Mouse (Mus musculus) stomach, postnatal 0 days (tissue): ENCODE results near the gene Trcg1. TPM values are rescaled to one million over a fixed set of nuclear protein-coding genes. Genes with fewer than 3 reads are reported as not detected.

Experiments used
- ATAC-seq: fragments of 200-750 bp; cut with Nextera tagmentation; 2 replicates; pipeline ENCODE4 v1.8.0; 2017; ENCODE audit not compliant: low FRiP score, low TSS enrichment
- DNase-seq: peaks from one replicate; pipeline ENCODE4 v3.0.0-alpha.2; 2016; ENCODE audit warnings: low spot score
- H3K27ac ChIP-seq: fragments of 300-500 bp; sonication (generic); replicated peaks from 2 replicates; pipeline ENCODE4 v1.5.1; 2014; ENCODE audit warnings: mild to moderate bottlenecking, control low read depth
- H3K27me3 ChIP-seq: fragments of 300-500 bp; sonication (generic); 2 replicates; pipeline ENCODE4 v1.6.1; 2014; ENCODE audit warnings: low read length; ENCODE audit not compliant: control insufficient read depth, insufficient read depth
- H3K36me3 ChIP-seq: fragments of 300-500 bp; sonication (generic); 2 replicates; pipeline ENCODE4 v1.6.1; 2014; ENCODE audit warnings: low read length, mixed read lengths; ENCODE audit not compliant: control insufficient read depth, insufficient read depth
- H3K4me1 ChIP-seq: fragments of 300-500 bp; sonication (generic); replicated peaks from 2 replicates; pipeline ENCODE4 v1.6.1; 2014; ENCODE audit warnings: antibody characterized with exemption; ENCODE audit not compliant: control insufficient read depth, insufficient read depth
- H3K4me2 ChIP-seq: fragments of 300-500 bp; sonication (generic); replicated peaks from 2 replicates; pipeline ENCODE4 v1.6.1; 2014; ENCODE audit warnings: low read depth, mild to moderate bottlenecking, control low read depth, moderate library complexity
- H3K4me3 ChIP-seq: fragments of 300-500 bp; sonication (generic); 2 replicates; pipeline ENCODE4 v1.5.1; 2014; ENCODE audit warnings: low read depth, low read length, control low read depth
- H3K9ac ChIP-seq: fragments of 300-500 bp; sonication (generic); 2 replicates; pipeline ENCODE4 v1.6.1; 2014; ENCODE audit warnings: mild to moderate bottlenecking, low read length, control low read depth, mixed read lengths
- H3K9me3 ChIP-seq: fragments of 300-500 bp; sonication (generic); 2 replicates; pipeline ENCODE4 v1.6.1; 2016; ENCODE audit warnings: low read length; ENCODE audit not compliant: control insufficient read depth
- CTCF ChIP-seq: IDR thresholded peaks from 2 replicates; pipeline ENCODE4 v1.5.1; 2016; ENCODE audit warnings: antibody characterized with exemption, low read depth, mild to moderate bottlenecking, moderate library complexity
- EP300 ChIP-seq: optimal IDR thresholded peaks from 2 replicates; pipeline ENCODE3; 2016; ENCODE audit warnings: antibody characterized with exemption
- WGBS: fragments of 180-500 bp; shearing (Covaris S2); extraction: QIAGEN DNeasy Blood & Tissue Kit; methylation state at CpG from one replicate; pipeline ENCODE4 v1.1.7; 2014; 5-methylcytosine and 5-hydroxymethylcytosine counted together
- polyA plus RNA-seq: library from polyadenylated mRNA; unstranded; fragments of >200 nt; fragmentation: Nextera tagmentation; extraction: Ambion mirVana; gene quantifications from 2 replicates; pipeline ENCODE4 v1.2.1, GENCODE M21; 2015

The Trcg1 gene
- polyA plus RNA-seq, 1 experiment from 2014 or later = not detected

DNA sequence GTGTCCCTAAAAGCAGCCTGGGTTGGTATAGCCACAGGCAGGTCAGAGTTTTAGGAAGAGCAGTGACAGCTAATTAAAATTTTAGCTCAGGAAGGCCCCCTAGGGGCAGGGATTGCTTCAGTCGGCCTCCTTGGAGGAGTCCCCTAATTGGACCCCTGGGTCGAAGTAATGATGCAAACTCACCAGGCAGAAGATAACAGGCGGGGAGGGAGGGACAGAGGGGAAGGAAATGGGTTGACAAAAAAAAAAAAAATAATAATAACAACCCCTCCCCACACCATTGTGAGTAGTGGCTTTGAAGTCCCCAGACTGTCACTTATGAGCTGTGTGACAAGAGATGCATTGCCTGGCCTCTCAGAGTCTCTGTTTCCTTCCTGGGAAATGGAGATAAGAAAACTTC is 32.2 kb downstream of the Trcg1 start:
- H3K36me3 ChIP-seq = no peaks in the 10 kb centered on the region
- no peak overlapping the region for H3K27ac ChIP-seq
- H3K4me1 ChIP-seq = no peaks in the 10 kb centered on the region
- no peak for ATAC-seq
- H3K4me3 ChIP-seq = no peak overlapping the region
- no peak for DNase-seq
- H3K9ac ChIP-seq = no peak overlapping the region
- H3K9me3 ChIP-seq = no peaks in the 10 kb centered on the region
- H3K4me2 ChIP-seq = no peak overlapping the region
- H3K27me3 ChIP-seq = no peaks in the 10 kb centered on the region
- 35% methylated on average over 3 of the region's 3 CpGs for WGBS
- TF ChIP-seq EP300 = no peak
- TF ChIP-seq CTCF = 0 out of 2 replicates have a peak, but pooled peaks have one; percentile 6

GRCm38 (mm10) chr9:57269384-57269783 is 33.0 kb downstream of the Trcg1 start:
- no peaks in the 10 kb centered on the region for H3K36me3 ChIP-seq
- H3K4me1 ChIP-seq = no peaks in the 10 kb centered on the region
- DNase-seq (no peak), ATAC-seq (no peak)
- H3K27me3 ChIP-seq = no peaks in the 10 kb centered on the region
- no peaks in the 10 kb centered on the region for H3K9me3 ChIP-seq
- 63% methylated on average over 1 of the region's 1 CpGs for WGBS
- H3K27ac ChIP-seq = no peak overlapping the region
- no peak overlapping the region for H3K4me2 ChIP-seq
- no peak overlapping the region for H3K4me3 ChIP-seq
- TF ChIP-seq EP300 (no peak), CTCF (no peak)
- no peak overlapping the region for H3K9ac ChIP-seq

GRCm38 (mm10) chr9:57270399-57270798 is 34.0 kb downstream of the Trcg1 start:
- Histone ChIP-seq H3K27ac (no peak overlapping the region), H3K9me3 (no peaks in the 10 kb centered on the region)

DNA sequence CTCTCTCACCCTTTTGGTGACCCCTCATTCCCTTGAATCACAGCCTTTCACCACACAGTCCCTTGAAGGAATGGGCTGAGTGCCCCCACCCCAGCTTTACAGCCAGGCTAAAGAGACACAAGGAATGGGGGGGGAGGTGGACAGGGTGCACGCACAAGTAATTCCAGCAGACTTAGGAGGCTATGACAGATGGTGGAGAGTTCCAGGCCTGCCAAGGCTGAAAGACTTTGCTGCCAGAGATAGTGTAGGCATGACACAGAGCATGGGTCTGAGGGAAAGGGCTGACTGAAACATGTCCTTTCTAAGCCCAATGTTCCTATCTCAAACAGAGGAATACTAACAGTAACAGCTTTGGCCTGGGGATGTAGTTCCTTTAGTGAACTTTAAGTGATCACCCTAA is 34.7 kb downstream of the Trcg1 start:
- no peak overlapping the region for H3K27ac ChIP-seq
- H3K27me3 ChIP-seq = no peaks in the 10 kb centered on the region
- no peak for DNase-seq
- TF ChIP-seq CTCF = no peak
- no peak for TF ChIP-seq EP300
- no peaks in the 10 kb centered on the region for H3K4me1 ChIP-seq
- no peaks in the 10 kb centered on the region for H3K36me3 ChIP-seq
- no peak overlapping the region for H3K4me2 ChIP-seq
- no peak overlapping the region for H3K4me3 ChIP-seq
- H3K9ac ChIP-seq = no peak overlapping the region
- no peak for ATAC-seq
- WGBS = 70% methylated on average over 1 of the region's 1 CpGs
- H3K9me3 ChIP-seq = no peaks in the 10 kb centered on the region

More at GRCm38 (mm10) chr9:57270399-57270798, 34.0 kb downstream of the Trcg1 start:
- no peak for DNase-seq
- no peak overlapping the region for H3K4me3 ChIP-seq
- H3K4me2 ChIP-seq = no peak overlapping the region
- no peak overlapping the region for H3K9ac ChIP-seq
- H3K36me3 ChIP-seq = no peaks in the 10 kb centered on the region
- TF ChIP-seq CTCF (no peak), EP300 (no peak)
- H3K27me3 ChIP-seq = no peaks in the 10 kb centered on the region
- WGBS = 33% methylated on average over 8 of the region's 8 CpGs
- no peaks in the 10 kb centered on the region for H3K4me1 ChIP-seq
- no peak for ATAC-seq

- H3K4me1 ChIP-seq = no peaks in the 10 kb centered on the region
- no peak overlapping the region for H3K9ac ChIP-seq
- WGBS = 66% methylated on average over 9 of the region's 9 CpGs
- no peak overlapping the region for H3K4me2 ChIP-seq
- H3K9me3 ChIP-seq = no peaks in the 10 kb centered on the region
- no peaks in the 10 kb centered on the region for H3K27me3 ChIP-seq
- no peak overlapping the region for H3K27ac ChIP-seq
- DNase-seq (no peak), ATAC-seq (no peak)
- no peak for TF ChIP-seq EP300
- TF ChIP-seq CTCF = no peak
- no peaks in the 10 kb centered on the region for H3K36me3 ChIP-seq
- H3K4me3 ChIP-seq = no peak overlapping the region
Measured at GRCm38 (mm10) chr9:57271837-57272562, 35.6 kb downstream of the Trcg1 start.
